Mouse (Mus musculus) frontal cortex, postnatal 14 days (tissue): ENCODE data around the gene Gpatch8.

Experiments used
- DNase-seq, 2 experiments: peaks; one replicate each; pipeline ENCODE4 v3.0.0; 2022; ENCODE audit warnings: low spot score in 2 of 2

Gene Gpatch8

GRCm38 (mm10) chr11:102496732-102497131 lies 59.5 kb downstream of the Gpatch8 start:
- DNase-seq = no peak

GRCm38 (mm10) chr11:102496206-102496605 lies 60.0 kb downstream of the Gpatch8 start:
- no peak for DNase-seq

GRCm38 (mm10) chr11:102495742-102496141 lies 60.5 kb downstream of the Gpatch8 start:
- DNase-seq = no peak

GRCm38 (mm10) chr11:102495114-102495513 lies 61.1 kb downstream of the Gpatch8 start:
- DNase-seq = no peak

- no peak for DNase-seq
Observed at GRCm38 (mm10) chr11:102494063-102494650, 62.0 kb downstream of the Gpatch8 start.

GRCm38 (mm10) chr11:102493241-102493640 lies 63.0 kb downstream of the Gpatch8 start:
- no peak for DNase-seq

GRCm38 (mm10) chr11:102487901-102488300 lies 68.3 kb downstream of the Gpatch8 start:
- no peak for DNase-seq

- DNase-seq = no peak
Observed at GRCm38 (mm10) chr11:102486733-102487386, 69.3 kb downstream of the Gpatch8 start.

GRCm38 (mm10) chr11:102481779-102482178 lies 74.4 kb downstream of the Gpatch8 start:
- no peak for DNase-seq

- no peak for DNase-seq
Observed at GRCm38 (mm10) chr11:102480897-102481296, 75.3 kb downstream of the Gpatch8 start.

GRCm38 (mm10) chr11:102480111-102480510 lies 76.1 kb downstream of the Gpatch8 start:
- DNase-seq = no peak

- no peak for DNase-seq
Observed at GRCm38 (mm10) chr11:102479581-102479980, 76.6 kb downstream of the Gpatch8 start.

GRCm38 (mm10) chr11:102478671-102479070 lies 77.5 kb downstream of the Gpatch8 start:
- no peak for DNase-seq

GRCm38 (mm10) chr11:102475027-102475426 lies 81.2 kb downstream of the Gpatch8 start:
- no peak for DNase-seq

GRCm38 (mm10) chr11:102469648-102470357 lies 86.4 kb downstream of the Gpatch8 start, which contains the start of gene Itga2b:
Gene Itga2b, minus strand, starts transcription at chr11:102470122.
- no peak for DNase-seq

GRCm38 (mm10) chr11:102467041-102467631 lies 89.1 kb downstream of the Gpatch8 start:
- DNase-seq = peak; percentile 90 to 93

- DNase-seq = peak in 1 of 2 experiments; percentile 65
Observed at GRCm38 (mm10) chr11:102465713-102466436, 90.3 kb downstream of the Gpatch8 start.

- no peak for DNase-seq
Observed at GRCm38 (mm10) chr11:102464901-102465300, 91.3 kb downstream of the Gpatch8 start.

- DNase-seq = no peak
Observed at GRCm38 (mm10) chr11:102461764-102462163, 94.4 kb downstream of the Gpatch8 start.

- no peak for DNase-seq
Observed at GRCm38 (mm10) chr11:102460541-102460940, 95.7 kb downstream of the Gpatch8 start.

- peak in 1 of 2 experiments; percentile 45 for DNase-seq
Observed at GRCm38 (mm10) chr11:102455740-102456396, 100.3 kb downstream of the Gpatch8 start.
